ENCODE assay signal across 19 mouse cellular contexts in genomic region chr6:140890060-140890459, GRCm38 (mm10).
DNase-seq lines count a peak whose midpoint lies in the region; ATAC-seq lines count a peak whose summit lies in the region.
"Had no signal": no experiment of that assay in that cellular context is flagged by ENCODE, and none has a peak within 500 bp of the region (broad histone marks: within the 10 kb centered on the region; RNA-seq: fewer than 3 reads in every experiment).

No protein-coding gene starts in this region.

- peak; percentile 9 for DNase-seq in embryo, embryonic 11 days
- DNase-seq in embryo, embryonic 10.5 days (ENCODE audit: low spot score) = no peak
- DNase-seq in hindbrain, embryonic 14.5 days (ENCODE audit: low spot score) = no peak
- peak; percentile 16 for DNase-seq in brain, adult 2 months (ENCODE audit: low read depth, low spot score)
- peak; percentile 11 for DNase-seq in mesoderm, embryonic 11.5 days (ENCODE audit: low read depth, low spot score)
- DNase-seq: adrenal gland, postnatal 14 days; gastrocnemius, adult 2 months; gastrocnemius, postnatal 25 days; heart, postnatal 4 days; kidney, adult 18-20 months had no signal

- no peak overlapping the region for H3K4me3 ChIP-seq in hindbrain, embryonic 16.5 days (ENCODE audit: low read length)
- no peak overlapping the region for H3K4me3 ChIP-seq in hindbrain, embryonic 14.5 days (replicated peaks; ENCODE audit: low read length)
- H3K4me3 ChIP-seq in forebrain, embryonic 15.5 days = no peak overlapping the region
- H3K4me3 ChIP-seq: embryonic facial prominence, embryonic 12.5 days; gastrocnemius, adult 2 months; heart, embryonic 13.5 days; intestine, embryonic 15.5 days had no signal

- no peaks in the 10 kb centered on the region for H3K9me3 ChIP-seq in hindbrain, embryonic 16.5 days (ENCODE audit: control insufficient read depth, low read length)
- no peaks in the 10 kb centered on the region for H3K9me3 ChIP-seq in hindbrain, embryonic 14.5 days (ENCODE audit: control insufficient read depth, low read length)
- no peaks in the 10 kb centered on the region for H3K9me3 ChIP-seq in forebrain, embryonic 15.5 days
- H3K9me3 ChIP-seq: embryonic facial prominence, embryonic 12.5 days; heart, embryonic 13.5 days; intestine, embryonic 15.5 days had no signal

- no peaks in the 10 kb centered on the region for H3K27me3 ChIP-seq in hindbrain, embryonic 16.5 days (replicated peaks; ENCODE audit: control insufficient read depth, insufficient read depth, low read length)
- H3K27me3 ChIP-seq in hindbrain, embryonic 14.5 days (ENCODE audit: control insufficient read depth, insufficient read depth, low read length) = no peaks in the 10 kb centered on the region
- H3K27me3 ChIP-seq in forebrain, embryonic 15.5 days = no peaks in the 10 kb centered on the region
- H3K27me3 ChIP-seq: CH12.LX; embryonic facial prominence, embryonic 12.5 days; heart, embryonic 13.5 days; intestine, embryonic 15.5 days; Patski had no signal

- H3K9ac ChIP-seq in hindbrain, embryonic 16.5 days (ENCODE audit: low read depth, low read length) = no peak overlapping the region
- H3K9ac ChIP-seq in hindbrain, embryonic 14.5 days = no peak overlapping the region
- H3K9ac ChIP-seq in forebrain, embryonic 15.5 days (replicated peaks) = no peak overlapping the region
- H3K9ac ChIP-seq: embryonic facial prominence, embryonic 12.5 days; heart, embryonic 13.5 days; intestine, embryonic 15.5 days had no signal

- no peaks in the 10 kb centered on the region for H3K36me3 ChIP-seq in hindbrain, embryonic 16.5 days (ENCODE audit: control insufficient read depth, insufficient read depth, low read length)
- no peaks in the 10 kb centered on the region for H3K36me3 ChIP-seq in hindbrain, embryonic 14.5 days (replicated peaks; ENCODE audit: control insufficient read depth, insufficient read depth)
- no peaks in the 10 kb centered on the region for H3K36me3 ChIP-seq in forebrain, embryonic 15.5 days
- H3K36me3 ChIP-seq: embryonic facial prominence, embryonic 12.5 days; heart, embryonic 13.5 days; intestine, embryonic 15.5 days had no signal

- 62% methylated on average over 5 of the region's 5 CpGs for WGBS in hindbrain, embryonic 16.5 days
- 66% methylated on average over 5 of the region's 5 CpGs for WGBS in hindbrain, embryonic 14.5 days
- WGBS in forebrain, embryonic 15.5 days = 64% methylated on average over 5 of the region's 5 CpGs

- no peaks in the 10 kb centered on the region; the same call in 1 of the 2 replicates for H3K4me1 ChIP-seq in hindbrain, embryonic 16.5 days (ENCODE audit: control insufficient read depth, insufficient read depth, low read depth, low read length)
- H3K4me1 ChIP-seq in hindbrain, embryonic 14.5 days (replicated peaks; ENCODE audit: control insufficient read depth, insufficient read depth, low read length) = peaks cover 6% of the 10 kb centered on the region
- H3K4me1 ChIP-seq in forebrain, embryonic 15.5 days = peaks cover 3% of the 10 kb centered on the region; the same call in 1 of the 2 replicates
- H3K4me1 ChIP-seq: embryonic facial prominence, embryonic 12.5 days; intestine, embryonic 15.5 days had no signal

- no peak overlapping the region for H3K4me2 ChIP-seq in hindbrain, embryonic 16.5 days (ENCODE audit: low read length)
- no peak overlapping the region for H3K4me2 ChIP-seq in hindbrain, embryonic 14.5 days (replicated peaks)
- no peak overlapping the region for H3K4me2 ChIP-seq in forebrain, embryonic 15.5 days (replicated peaks)
- H3K4me2 ChIP-seq: embryonic facial prominence, embryonic 12.5 days; heart, embryonic 13.5 days; intestine, embryonic 15.5 days had no signal

- 0 out of 2 replicates have a peak, but pooled peaks have one; percentile 31 for ATAC-seq in hindbrain, embryonic 16.5 days
- ATAC-seq in hindbrain, embryonic 14.5 days (ENCODE audit: low FRiP score) = no peak
- no peak; the same call in 1 of the 2 replicates for ATAC-seq in forebrain, embryonic 15.5 days (replicated peaks)
- ATAC-seq: activated CD4-positive, CD25-positive, alpha-beta regulatory T cell, adult 4 months; forebrain, embryonic 16.5 days; intestine, embryonic 15.5 days; Patski had no signal

- H3K27ac ChIP-seq in hindbrain, embryonic 16.5 days (ENCODE audit: low read depth, low read length) = no peak overlapping the region
- H3K27ac ChIP-seq in hindbrain, embryonic 14.5 days = no peak overlapping the region
- no peak overlapping the region for H3K27ac ChIP-seq in forebrain, embryonic 15.5 days (replicated peaks)
- H3K27ac ChIP-seq: embryonic facial prominence, embryonic 12.5 days; gastrocnemius, adult 2 months; heart, embryonic 13.5 days; intestine, embryonic 15.5 days had no signal

Comparison
In these comparisons a context has a peak if more than half of its experiments do, and no peak if none do; other contexts are left out.
1. DNase-seq: peak in embryo, embryonic 11 days (single experiment), brain, adult 2 months (single experiment) and mesoderm, embryonic 11.5 days (single experiment); none in embryo, embryonic 10.5 days (single experiment) and hindbrain, embryonic 14.5 days (single experiment).